Mouse (Mus musculus): ENCODE measurements at regions not wholly inside any gene's neighbourhood (a gene's known extent, or its start where the extent isn't known, plus 50 kb on each side); places are given as distances from the start of the nearest gene placed in this dataset.

DNA sequence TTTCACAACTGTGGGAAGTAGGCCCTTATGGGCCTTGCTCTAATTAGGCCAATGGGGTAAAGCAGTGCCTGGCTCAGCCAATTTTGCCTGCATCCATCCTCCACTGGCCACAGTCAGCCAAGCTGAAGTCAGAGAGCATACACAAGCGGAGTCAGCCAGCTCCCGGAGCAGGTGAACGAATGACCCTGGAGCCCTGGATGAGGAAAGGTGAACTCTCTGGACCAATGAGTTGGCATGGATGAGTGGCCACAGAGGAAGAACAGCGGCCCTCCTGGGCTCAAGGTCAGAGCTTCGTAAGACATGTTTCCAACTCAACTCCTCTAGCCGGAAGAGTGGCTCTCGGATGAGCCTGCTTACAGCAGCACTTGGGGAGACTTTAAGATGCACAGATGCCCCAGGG lies 116.1 kb upstream of the Rpl38 start:
- no peak for ATAC-seq (replicated peaks; ENCODE audit: poor library complexity)

DNA sequence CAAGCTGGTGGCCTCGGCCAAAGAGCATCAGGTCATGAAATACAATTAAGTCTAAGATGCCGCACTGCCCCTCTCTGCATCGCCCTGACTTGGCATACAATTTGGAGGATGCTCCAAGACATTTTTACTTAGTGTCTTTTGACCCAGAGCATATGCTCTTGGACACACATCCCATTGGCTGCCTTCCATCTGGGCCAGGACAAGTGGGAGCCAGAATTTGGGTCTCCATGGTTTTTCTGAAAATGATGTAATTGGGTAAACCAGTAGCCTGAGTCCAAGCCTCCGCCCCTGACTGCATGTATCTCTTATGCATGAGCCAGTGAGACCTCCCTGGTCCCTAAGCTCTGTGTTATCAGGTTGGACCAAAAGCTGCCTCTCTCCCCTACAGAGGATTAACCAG lies 117.1 kb upstream of the Rpl38 start:
- ATAC-seq (replicated peaks; ENCODE audit: poor library complexity), result no peak

DNA sequence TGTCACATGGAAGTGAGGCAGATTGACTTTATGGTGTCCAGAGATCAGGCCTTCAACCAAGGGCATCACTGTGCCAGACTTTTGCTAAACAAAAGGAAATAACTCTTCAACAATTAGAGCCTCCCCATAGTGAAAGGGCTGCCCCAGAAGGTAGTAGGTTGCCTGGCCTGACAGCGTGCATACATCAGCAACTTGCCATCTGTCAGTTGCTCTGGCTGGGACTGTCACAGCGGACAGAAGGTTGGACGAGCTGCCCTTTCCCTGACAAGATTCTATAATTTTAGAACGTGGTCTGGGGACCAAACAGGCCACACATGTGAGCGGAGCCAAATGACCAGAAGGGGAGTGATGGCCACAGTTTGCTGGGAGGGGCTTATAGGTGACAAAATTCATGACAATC lies 119.7 kb upstream of the Rpl38 start:
- ATAC-seq (replicated peaks; ENCODE audit: poor library complexity), result no peak

DNA sequence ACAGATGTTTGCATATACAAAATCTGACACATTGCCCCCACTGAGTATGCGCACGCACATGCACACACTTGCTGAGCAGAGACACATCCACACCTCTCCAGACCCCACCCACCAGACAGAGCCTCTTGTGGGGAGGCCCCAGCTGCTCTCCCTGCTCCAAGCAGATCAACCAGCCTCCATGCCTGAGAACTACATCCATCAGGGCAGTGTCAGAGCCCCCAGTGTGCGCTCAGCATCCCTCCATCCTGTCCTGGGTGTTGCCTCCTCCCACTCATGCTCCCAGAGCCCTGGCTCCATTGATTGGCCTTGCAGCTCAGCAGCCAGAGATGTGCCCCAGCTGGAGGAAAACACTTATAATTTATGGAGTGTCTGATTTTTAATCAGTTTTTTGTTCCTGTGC lies 124.1 kb upstream of the Rpl38 start:
- no peak for ATAC-seq (replicated peaks; ENCODE audit: poor library complexity)

DNA sequence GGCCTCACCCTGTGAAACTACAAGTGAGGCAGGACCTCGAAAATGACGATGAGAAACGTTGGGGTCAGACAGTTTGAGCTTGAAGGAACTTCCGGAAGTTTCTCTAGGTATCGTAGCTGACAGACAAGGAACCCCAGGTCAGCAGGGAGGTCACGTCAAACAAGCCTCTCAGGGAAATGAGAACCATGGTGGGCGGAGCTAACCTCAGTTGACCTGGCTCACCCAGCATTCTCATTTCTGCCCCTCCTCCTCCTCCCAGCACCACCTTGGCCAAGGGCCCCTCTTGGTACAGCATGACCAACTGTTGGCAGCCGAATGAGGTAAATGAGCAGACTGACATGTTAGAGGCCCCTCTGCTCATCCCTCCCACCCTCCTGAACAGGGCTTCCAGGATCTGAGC lies 126.2 kb upstream of the Rpl38 start:
- no peak for ATAC-seq (replicated peaks; ENCODE audit: poor library complexity)

DNA sequence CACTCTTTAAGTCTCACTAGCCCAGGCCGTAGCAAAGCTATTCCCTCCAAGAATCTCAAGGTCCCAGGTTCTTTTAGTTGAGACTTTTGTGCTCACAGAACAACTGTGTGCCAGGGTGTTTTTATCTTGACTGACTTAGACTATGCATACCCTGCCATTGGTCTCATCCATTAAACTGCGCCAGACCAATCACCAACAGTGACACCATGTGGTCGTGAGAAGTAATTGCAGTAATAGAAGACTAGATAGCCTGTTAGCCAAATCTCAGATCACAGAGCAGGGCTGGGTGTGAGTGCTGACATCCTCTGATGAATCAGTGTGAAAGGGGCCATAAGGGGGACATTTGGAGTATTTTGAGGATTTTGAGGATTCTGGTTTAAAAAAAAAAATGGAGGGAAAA lies 127.8 kb upstream of the Rpl38 start:
- ATAC-seq (replicated peaks; ENCODE audit: poor library complexity), result no peak

DNA sequence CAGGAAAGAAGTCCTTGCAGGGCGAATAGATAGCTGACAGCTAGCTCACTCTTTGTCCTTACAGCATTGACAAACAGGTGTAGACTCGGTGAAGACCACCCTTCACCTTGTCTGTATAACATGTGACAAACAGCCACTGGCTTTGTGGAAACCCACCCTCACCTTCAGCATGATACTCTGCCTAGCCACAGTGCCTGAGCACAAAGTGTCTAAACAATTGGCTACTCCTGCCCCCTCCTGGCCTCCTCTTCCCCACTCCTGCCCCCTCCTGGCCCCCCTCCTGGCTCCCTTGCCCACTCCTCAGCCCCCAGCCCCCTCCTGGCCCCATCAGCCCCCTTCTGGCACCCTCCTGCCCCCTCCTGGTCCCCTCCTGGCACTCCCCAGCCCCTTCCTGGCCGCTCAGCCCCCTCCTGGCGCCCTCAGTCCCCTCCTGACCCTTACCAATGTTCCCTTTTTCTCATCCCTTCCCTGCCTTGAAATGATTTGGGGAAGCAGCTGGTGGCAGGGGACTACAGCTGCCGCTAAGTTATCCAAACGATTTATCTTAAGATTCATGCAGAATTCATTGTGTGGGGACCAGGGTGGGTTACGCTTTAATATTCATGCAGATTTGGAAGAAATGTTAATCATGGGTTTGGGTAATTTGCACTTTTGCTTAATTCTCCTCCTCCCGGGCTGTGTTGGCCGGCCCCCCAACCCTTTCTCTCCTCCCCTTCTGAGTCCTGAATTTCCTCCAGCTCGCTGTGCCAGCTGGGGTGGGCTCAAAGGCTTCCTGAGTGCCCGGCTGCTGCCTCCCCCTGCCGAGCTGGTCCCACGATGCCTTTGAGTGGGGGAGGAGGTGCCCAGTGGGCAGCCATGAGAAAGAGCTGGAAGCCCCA lies 131.5 kb upstream of the Rpl38 start:
- ATAC-seq (replicated peaks; ENCODE audit: poor library complexity), result no peak

DNA sequence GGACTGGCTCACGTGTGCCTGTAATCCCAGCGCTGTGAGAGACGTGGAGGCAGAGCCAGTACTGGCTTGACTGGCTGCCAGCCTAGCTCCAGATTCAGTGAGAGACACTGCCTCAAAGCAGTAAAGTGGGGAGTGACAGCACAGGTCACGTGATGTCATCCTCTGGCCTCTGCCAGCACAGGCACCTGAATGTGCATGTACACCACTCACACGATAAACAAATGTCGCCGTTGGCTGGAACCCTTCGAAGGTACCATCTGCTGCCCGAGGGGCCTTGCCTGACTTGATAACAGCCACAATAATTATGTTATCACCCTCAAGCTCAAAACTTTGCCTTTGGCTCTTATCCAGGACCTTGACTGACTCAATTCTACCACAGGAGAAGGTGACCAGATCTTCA lies 132.4 kb upstream of the Rpl38 start:
- ATAC-seq (replicated peaks; ENCODE audit: poor library complexity), result peak; percentile 64

DNA sequence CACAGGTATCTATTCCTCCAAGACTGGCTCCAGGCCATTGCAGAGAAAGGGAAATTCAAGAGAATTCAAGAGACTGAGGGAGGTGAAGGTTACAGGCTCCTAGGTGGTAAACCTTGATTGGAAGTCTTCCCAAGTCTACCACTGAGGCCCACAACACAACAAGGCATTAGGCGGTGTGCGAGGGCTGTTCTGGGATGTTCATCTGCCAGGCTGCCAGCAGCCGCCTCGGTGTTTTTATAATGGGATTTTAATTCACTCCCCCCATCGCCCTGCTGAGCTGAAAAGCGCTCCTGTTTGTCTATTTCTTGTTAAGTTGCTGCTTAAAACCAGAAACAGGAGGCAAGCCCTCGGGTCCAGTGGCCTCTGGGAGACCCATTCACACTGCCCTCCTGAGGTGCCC lies 133.9 kb upstream of the Rpl38 start:
- no peak for ATAC-seq (replicated peaks; ENCODE audit: poor library complexity)

DNA sequence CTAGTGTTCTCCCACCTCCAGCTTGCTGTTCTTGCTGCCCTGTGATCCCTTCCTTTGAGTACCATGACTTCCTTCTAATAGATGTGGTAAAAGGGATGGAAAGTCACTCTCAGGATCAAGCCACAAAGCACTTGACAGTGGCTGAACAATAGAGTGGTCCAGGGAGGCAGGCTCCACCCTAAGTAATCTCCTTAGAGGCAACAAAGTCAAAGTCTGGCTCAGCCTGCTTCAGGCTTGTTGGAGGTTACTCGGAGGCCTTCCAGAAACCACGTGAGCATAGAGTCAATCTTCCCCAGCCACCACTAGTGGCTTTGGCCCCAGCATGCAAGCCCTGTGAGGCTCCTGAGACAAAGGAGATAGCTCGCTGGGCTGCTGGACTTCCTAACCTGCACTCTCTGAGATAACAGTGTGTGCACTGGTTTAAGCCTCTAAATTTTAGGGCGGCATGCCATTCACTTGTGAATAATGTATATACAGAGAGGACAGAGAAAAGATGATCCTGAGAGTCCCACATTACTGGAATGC lies 137.0 kb upstream of the Rpl38 start:
- ATAC-seq (replicated peaks; ENCODE audit: poor library complexity), result peak; percentile 81

DNA sequence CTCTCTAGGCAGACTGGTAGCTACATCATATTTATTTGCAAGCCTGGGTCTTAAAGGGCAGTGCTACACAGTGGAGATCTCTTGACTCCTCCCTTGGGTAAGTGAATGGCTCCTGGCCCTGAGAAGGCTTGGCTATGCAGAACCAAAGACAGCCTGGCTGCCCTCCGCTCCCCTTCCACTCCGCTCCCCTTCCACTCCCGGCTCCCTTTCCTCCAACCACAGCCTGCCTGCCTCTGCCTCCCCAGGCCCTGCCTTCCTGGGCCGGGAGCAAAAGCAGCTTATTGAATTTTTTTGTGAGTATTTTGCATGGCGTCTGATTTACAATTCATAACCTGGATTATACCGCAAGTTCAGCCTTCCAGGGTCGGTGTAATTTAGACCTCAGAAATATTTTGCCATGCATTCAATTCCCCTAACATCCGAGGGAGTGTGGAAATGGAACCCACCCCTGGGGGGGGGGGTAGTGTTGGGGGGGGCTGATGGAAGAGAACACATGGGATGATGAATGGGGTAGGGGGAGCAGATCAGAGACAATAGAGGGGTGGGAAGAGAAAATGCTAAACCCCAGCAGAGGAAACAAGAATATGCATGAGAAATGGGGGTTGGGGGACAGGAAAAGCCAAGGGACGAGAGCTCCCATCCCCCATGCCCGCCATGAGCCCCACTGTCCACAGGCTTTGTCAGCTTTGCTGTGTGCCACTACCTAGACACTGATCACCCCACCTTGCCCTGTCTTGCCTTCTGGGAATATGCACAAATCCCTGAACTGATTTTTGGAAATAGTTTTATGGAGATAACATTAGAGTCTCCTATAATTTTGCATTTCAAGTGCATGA lies 139.2 kb upstream of the Rpl38 start:
- no peak for ATAC-seq (replicated peaks; ENCODE audit: poor library complexity)

DNA sequence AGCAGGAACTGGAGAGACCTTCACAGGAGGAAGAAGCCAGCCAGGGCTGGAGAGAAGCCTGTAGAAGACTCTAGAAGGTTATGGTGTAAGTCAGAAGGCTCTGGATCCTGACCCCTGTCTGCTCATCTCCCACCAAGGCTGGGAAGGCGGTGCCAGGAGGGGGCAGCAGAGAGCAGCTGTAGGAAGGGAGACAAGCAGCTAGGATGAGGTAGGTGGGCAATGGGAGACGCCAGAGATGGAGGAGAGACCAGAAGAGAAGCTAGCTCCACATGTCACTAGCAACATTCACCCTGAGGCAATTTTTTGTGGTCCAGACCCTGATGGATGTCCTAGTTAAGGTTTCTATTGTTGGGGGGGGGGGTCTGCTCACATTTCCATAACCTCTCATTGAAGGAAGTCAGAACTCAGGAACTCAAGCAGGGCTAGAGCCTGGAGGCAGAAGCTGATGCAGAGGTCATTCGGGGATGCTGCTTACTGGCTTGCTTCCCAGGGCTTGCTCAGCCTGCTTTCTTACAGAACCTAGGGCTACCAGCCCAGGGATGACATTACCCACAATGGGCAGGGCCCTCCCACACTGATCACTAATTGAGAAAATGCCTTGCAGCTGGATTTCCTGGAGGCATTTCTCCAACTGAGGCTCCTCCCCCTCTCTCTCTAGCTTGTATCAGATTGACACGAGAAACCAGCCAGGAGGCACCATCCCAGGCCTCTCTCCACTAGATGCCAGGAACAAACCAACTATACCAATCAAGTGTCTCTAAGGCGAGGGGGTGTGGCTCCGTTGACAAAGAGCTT lies 144.7 kb upstream of the Rpl38 start:
- ATAC-seq (replicated peaks; ENCODE audit: poor library complexity), result peak; percentile 97

DNA sequence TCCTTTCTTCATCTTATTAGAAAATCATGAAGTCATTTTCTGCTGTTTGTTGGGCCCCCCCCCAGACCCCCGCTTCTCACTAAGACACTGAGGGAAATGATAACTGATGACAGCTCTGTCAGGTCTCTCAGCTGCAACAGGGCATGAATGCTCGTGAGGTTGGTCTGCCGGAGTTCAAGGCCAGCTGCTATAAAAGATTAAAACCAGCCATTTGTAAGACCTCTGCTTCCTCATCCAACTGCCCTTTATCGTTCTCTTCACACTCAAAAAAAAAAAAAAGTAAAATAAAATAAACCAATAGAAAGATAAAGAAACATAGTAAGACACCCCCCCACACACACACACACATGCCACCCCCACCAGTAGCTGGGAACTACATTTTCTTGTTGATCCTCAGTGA lies 153.0 kb upstream of the Rpl38 start:
- ATAC-seq (replicated peaks; ENCODE audit: poor library complexity), result peak; percentile 51

DNA sequence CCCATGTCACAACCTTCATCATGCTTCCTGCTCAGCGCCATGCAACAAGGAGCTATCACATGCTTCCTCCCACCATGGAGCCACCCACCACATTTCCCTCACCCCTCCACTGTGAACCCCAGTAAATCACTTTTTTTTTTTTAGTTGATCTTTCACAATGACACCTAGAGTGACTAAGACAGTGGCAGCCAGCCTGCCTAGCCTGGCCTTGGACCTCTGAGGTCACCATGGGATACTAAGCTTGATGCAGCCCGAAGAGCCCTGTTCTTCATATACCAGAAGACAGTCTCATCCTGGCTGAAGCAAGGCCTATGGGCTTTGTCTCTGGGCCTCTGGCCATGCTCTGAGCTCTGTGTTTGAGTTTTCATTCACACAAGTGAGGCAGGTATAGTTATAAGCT lies 154.2 kb upstream of the Rpl38 start:
- peak; percentile 24; the same call in 1 of the 2 replicates for ATAC-seq (replicated peaks; ENCODE audit: poor library complexity)

DNA sequence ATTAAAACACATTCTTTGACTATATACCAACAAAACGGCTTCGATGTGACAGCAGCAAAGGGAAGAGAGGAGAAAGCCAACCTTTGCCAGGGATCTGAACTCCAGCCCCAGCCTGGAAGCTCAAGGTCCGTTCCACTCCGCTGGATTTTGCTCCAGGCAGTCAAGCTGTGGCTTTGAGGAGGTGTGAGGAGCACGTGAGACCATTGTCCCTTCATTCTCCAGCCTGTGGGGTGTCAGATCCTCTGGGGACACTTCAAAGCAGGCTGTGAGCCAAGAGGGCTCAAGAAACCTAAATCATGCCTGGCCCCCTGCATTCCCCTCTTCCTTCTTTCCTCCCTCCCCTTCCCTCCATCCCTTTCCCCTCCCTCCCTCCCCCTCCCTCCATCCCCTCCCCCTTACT lies 154.9 kb upstream of the Rpl38 start:
- ATAC-seq (replicated peaks; ENCODE audit: poor library complexity), result no peak

DNA sequence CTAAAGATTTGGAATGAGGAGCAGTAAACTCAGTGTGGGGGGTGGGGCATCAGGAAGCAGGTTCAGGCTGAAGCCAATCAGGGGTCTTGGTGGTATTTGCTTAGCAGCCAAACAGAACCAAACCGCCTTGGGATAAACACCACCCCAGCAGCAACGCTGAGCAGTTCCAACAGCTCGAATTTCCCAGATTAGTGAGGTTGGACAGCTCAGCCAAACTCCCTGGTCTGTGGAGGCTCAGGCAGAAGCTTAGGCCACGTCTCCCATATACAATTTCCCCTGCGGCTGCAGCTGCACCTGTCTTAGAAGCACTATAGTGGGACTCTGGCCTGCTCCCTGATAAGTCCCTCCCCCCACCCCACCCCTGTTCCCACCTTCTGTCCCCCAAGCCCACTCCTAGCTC lies 156.3 kb upstream of the Rpl38 start:
- ATAC-seq (replicated peaks; ENCODE audit: poor library complexity), result no peak

DNA sequence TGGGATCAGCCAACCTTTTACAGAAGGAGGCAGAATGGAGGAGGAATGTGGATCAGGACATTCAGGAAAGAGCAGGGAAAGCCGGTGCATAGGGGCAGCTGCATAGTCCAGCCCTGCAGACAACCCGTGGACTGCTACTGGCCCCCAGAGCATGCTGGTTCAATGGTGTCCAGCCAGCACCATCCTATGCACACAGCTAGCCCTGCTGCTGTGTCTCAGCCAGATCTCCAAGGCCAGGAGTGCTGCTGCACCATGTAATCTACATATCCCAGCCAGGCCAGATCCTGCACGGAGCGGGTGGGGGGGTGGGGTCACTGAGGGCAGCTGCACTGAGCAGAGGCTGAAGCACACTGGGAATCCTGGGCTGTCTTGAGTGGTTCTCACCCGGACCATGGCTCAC lies 165.8 kb upstream of the Rpl38 start:
- no peak for ATAC-seq (replicated peaks; ENCODE audit: poor library complexity)

DNA sequence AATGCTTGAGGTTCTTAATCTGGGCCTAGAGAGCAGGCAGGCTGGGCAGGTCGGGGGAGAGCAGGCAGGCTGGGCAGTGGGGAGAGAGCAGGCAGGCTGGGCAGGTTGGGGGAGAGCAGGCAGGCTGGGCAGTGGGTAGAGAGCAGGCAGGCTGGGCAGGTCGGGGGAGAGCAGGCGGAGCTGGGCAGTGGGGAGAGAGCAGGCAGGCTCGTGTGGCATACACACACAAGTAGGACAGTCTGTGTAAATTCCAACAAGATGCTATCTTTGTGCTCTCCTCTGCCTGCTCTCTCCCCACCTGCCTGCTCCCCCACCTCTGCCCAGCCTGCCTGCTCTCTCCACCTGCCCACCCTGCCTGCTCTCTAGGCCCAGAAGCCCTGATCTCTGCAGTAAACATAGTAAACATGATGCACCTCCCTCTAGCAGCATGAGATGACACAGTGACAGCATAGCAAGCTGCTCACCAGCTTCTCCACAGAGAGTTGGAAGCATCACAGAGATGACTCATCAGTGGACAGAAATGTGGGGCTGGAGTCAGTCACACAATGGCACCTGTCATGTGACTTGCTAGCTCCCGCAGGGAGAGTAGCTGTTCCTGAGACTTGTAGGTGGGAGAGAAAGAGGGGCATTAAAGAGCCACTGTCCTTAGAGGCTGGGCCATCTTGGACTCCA lies 166.3 kb upstream of the Rpl38 start:
- ATAC-seq (replicated peaks; ENCODE audit: poor library complexity), result no peak

DNA sequence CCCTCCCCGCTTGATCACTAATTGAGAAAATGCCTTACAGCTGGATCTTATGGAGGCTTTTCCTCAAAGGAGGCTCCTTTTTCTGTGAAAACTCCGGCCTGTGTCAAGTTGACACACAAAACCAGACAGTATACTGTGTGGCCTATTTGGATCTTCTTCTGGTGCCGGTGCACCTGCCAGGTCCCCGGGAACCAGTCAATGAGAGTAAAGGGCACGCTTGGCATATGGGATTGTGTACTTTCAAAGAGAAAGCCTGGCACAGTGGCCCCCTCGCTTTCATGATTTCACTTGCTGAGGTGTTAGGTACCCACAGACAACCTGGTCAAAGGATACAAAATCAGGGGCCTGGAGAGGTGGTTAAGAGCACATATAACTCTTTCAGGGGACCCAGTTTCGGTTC lies 167.9 kb upstream of the Rpl38 start:
- no peak for ATAC-seq (replicated peaks; ENCODE audit: poor library complexity)

DNA sequence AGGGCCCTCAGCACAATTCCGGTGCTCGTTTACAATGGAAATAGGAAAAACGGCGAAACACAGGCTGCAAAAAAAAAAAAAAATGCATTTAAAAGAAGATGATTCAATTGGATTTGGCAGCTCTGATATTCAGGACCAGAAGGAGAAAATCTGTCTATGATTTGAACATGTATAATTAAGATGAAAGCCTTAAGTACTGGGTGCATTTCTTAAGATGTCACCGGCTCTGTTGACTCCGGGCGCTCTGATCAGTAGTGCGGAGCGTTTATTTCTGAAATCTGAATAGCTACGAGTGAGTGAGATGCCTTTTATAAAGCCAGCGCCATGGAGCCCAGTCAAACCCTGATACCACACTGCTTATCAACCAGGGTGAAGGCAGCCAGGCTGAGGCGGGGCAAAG lies 168.7 kb upstream of the Rpl38 start:
- ATAC-seq (replicated peaks; ENCODE audit: poor library complexity), result no peak

DNA sequence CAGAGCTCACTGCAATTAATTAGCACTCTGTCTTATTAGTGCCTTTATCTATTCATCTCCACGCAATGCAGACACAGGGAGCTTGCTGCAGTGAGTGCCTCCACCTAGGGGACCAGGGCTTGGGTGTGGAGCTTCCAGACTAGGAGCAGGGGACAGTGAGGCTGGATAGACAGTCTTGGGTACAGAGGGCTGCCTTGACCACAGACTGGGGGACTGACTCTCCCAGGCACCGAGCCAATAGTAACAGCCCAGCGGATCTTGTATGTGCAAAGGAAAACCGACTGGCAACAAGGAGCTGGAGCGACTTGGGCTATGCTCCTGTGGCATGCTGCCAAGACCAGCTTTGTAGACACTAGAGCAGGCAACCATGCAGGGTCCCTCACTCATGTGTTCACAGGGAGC lies 172.8 kb upstream of the Rpl38 start:
- ATAC-seq (replicated peaks; ENCODE audit: poor library complexity), result no peak
